Mouse (Mus musculus): ENCODE measurements at regions not wholly inside any gene's neighbourhood (a gene's known extent, or its start where the extent isn't known, plus 50 kb on each side); places are given as distances from the start of the nearest gene placed in this dataset.
"Not testable (repeated sequence)": the region's sequence is repeated elsewhere in the genome, so short reads cannot be mapped to it uniquely, and the experiment has no call there.

DNA sequence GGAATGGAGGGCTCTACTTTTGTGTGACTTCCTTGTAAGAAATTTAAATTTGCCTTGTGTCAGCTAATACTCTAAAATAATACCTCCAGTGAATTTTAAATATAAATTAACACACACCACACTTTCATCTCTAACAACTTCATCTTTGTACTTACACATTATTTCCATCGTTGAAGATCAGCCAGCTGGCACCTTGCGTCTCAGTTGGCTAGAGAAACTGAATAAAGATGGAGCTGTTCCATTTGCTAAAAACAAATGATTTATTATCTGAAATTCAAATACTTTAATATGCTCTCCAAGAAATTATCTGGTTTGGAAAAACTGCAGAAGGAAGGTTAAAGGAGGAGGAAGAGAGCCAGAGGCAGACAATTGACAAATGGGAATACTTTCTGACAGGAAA is 122.0 kb upstream of the Gm11096 start:
- DNase-seq: peak; percentile 4

DNA sequence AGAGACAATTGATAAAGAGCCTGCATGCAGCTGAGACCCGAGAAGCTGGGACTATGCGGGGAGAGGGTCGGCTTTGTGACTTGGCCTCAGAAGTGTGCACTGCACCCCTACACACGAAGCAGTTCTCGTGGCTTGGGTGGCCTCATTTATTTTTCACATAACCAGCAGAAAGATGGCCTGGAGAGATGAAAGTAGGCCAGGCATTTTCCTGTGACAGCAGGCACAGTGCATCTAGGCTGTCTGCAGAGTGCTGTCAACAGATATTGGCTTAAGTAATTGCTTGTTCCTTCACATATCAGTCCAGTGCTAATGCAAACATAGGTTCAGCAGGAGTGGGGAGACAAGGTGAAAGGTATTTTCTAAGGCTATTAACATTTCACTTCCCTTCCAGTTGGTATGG is 124.9 kb upstream of the Gm11096 start:
- peak; percentile 5 for DNase-seq

DNA sequence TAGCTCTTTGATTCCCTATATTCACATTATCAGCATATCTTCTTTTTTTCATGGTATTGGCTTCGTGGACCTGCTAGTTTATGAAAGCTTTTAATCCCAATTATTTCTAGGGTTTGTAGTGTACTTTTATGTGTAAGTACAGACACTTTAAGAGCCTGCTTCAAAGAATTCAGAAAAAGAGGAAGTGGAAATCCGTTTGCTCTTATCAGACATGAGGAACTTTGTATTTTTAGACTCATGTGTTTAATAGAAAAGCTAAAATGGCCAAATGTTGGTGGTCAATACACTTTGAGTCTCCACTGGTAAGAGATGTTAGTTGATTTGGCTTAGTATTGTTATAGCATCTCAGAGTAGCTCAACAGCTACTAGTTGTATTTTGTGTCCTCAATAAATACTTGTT is 135.7 kb upstream of the Gm11096 start:
- DNase-seq: no peak

DNA sequence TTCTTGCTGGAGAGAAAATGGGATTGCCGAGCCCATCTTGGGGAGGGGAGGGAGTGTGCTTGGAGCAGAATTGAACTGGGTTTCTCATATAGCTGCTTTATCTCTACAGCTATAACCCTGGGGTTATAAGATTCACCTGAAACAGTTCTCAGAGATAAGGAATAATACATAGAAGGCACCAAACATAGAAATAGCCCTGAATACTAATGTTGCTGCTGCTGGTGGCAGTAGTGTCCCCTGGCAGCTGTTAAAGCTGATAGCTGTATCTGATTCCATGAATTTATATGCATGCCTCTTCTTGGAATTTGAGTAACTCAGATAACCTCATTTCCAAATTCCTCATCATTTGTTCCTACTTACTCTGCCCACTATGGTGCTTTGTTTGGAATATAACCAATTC is 137.0 kb upstream of the Gm11096 start:
- DNase-seq: no peak

DNA sequence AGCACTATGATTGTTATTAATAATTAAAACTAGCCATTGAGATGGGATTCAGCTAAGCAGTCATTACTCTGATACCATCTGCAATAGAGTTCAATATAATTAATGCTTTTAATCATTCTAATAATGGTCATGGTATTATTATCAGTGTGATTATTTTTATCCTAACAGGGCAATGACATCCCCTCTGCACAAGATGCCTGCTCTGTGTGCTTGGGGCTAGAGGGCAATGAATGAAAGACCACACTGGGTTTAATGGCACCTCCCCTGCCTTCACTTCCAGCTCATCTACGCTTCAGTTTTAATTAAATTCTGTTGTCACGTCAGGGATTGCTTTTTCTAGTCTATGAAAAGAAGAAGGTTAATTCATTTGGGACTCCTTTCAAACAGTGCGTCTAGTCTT is 139.1 kb upstream of the Gm11096 start:
- DNase-seq: no peak

DNA sequence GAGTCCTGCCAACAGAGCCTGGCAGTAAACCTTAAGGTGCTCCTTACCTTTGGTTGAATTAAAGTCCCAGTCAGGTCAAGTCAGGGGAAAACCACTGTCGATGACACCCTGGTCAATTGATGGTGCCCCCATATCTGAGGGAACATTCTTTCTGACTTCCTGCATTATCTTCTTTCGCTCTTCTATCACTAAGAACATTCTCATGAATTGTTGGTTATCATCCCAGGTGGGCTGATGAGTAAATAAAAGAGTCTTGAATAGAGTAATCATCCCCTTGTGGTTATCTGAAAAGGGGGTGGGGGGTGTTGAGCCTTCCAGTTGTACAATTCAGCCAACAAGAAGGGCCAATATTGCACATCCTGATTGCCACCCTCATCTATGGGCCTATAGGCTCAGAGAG is 149.7 kb upstream of the Gm11096 start:
- no peak for DNase-seq

DNA sequence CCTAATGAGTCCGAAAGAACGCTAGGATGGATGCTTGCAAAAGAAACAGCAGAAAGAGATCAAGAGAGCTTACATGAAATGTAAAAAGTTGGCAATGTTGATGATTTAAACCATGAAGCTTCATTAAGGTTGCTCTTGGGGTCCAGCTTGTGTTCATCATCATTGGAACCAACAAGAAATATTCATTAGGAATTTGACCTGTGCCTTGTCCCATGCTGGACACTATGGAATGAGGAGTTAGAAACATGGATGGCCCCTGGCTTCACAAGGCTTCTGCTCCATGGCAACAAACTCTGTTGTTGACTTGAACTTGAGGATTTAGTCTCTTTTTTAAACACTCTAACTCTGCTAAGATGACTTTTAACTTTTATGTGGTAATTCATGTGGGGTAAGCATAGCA is 159.0 kb upstream of the Gm11096 start:
- no peak for DNase-seq

DNA sequence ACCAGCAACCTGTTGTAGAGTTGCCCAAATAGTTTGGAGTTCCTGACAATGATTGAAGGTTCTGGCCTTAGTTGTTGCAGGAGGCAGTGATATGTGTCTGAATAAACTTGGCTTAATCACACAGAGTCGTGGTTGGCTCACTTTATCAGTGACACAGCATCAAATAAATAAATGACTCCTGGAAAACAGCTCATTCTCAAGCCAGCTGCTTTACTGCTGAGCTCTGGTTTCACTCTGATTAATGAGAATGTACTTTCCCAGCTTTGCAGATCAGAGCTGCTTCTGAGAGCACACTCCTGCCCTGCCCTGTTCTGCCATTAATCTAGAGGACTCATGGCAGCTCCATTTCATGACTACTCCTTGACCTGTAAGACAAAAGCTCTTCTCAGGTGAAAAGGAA is 171.3 kb upstream of the Gm11096 start:
- DNase-seq: no peak

DNA sequence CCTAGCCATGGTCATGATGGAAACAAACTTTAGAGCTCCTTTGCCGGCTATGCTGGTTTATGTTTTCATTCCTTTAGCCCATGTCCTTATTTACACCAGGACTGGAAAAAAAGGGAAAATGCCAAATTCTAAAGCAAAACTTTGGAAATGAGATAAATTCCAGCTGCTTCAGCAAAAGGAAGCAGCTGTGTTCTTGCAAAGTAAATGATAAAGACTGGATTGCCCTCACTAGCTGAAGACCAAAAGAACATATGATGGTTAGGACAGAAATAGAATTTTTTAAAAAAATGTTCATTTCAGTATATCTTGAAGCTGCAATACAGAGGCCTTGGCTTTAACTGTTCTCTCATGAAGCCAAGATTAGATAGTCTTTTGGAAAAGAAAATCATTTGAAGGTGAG is 179.6 kb upstream of the Gm11096 start:
- DNase-seq: no peak

DNA sequence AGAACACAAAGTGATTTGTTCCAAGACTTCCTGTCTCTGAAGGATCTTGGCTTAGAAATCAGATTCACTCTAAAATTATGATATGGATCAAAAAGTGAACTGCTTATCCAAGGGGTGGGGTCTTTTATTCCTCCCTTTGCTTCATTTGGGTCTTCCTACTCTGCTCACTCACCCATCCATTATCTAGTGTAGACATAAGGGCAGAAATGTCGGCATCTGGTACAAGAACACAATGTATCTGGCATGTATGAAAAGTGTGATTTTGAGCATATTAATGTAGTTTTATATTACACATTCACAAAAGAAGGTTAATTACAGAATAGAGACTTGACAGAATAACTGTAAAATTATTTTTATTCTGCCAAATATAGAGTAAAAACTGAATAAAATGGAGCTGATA is 181.5 kb upstream of the Gm11096 start:
- DNase-seq: no peak

DNA sequence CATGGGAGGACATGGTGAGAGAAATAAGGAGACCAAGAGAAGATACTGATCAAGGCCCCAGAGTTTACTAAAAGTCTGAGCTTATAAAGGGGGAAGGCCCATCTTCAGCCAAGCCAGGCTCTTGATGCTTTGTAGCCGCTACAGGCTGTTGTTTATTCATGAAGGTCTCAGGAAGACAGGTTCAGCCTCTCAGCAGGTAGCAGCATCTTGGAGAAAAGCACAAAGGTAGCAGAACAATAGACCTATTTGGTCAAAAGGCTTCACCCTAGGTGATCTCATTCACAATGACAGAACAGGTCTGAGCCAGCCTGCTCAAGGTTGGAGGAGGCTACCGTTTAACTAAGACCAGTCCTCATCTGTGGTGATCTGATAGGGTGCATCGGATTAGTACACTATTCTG is 185.5 kb upstream of the Gm11096 start:
- DNase-seq: no peak

DNA sequence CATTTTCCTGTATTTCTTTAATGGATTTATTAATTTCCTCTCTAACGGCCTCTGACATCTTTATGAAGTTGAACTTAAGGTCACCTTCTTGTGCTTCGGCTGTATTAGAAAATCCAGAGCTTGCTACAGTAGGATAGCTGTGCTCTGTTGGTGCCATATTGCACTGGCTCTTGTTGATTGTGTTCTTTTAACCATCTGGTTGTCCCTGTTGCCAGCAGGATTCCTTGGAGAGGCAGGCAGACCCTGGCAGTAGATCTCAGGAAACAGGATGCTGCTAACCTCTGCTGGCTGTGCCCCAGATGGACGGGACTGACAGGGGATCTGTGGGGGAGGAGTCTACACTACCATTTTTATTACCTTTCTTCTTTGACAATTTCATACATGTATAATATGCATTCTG is 185.9 kb upstream of the Thumpd2 start:
- peak; percentile 54 for DNase-seq

DNA sequence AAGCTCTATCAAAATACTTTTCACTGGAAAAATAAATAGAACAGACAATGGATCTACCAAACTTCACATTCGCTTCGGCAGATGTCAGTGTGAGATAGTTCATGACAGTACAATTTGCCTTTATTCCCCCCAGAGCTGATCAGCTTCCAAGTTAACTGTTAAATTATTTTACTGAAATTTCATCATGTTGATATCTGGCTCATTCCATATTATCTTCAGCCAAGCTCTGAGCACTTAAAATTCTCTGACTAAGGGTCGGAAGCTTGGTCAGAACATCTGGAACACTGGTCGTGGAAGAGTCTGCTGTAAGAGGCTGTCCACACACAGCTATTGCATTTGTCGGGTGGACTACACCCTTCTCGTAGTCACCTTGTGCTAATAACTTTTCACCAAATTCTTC is 181.3 kb upstream of the Thumpd2 start:
- no peak for DNase-seq

DNA sequence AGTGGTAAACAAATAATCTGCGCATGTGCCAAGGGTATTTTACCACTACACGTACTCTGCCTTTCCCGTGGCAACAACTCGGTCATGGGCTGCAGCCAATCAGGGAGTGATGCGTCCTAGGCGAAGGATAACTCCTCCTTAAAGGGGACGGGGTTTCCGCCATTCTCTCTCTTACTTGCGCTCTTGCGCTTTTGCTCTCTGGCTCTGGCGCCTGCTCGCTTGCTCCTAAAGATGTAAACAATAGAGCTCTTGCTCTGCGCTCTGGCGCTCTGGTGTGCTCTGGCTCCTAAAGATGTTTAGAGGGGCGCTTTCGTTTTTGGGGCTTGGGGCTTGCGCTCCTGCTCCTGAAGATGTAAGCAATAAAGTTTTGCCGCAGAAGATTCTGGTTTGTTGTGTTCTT is 166.9 kb upstream of the Thumpd2 start:
- DNase-seq: not testable (repeated sequence)

DNA sequence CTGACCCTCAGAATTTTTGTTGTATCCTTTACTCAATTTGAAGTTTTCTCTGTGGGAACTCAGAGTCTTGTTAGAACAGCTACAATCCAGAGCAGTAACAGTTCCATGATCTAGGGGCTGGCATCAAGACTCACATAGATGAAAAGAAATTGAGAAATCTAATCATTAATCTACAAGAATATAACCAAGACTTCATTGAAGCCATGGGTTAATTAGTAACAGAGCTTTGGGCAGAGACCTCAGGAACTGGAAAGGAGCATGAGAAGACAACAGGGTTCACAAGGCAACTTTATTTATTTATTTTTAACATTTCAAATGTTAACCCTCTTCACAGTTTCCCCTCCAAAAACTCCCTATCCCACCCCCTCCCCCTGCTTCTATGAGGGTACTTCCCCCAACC is 160.4 kb upstream of the Thumpd2 start:
- DNase-seq: no peak

DNA sequence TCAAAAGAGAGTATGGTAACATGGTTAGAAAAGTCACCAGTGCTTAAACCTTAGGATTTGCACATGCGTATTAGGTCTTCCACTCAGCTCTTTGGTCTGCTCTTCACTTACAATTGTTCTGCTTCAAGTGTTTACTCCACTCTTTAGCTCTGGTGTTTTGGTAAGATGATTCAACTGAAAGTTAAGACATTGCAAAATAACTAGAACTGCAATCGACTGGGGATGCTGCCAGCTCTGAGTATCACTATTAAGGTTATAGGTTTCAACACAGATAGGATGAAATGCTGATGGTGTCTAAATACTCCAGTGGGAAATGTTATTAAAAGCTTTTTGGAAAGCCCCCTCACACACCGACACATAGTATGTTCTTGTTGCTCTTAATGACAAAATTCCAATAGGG is 156.6 kb upstream of the Thumpd2 start:
- no peak for DNase-seq

DNA sequence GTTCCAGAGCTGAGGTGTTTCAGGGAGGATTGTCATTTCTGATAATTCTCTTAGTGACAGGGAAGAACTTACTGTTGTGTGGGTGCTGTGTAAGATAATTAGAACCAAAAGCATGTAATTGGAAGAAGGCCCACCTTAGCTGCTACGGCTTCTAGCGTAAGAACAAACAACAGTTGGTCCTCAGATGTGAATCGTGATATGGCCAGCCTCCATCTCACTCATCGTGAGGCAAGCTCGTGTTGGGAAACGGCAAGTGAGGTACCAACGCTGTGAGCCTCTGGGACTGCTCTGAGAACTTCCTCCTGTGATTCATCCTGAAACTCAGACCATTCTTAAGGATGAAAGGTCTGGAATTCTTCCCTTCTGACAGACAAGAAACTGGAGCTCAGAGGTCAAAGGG is 150.0 kb upstream of the Thumpd2 start:
- DNase-seq: no peak

DNA sequence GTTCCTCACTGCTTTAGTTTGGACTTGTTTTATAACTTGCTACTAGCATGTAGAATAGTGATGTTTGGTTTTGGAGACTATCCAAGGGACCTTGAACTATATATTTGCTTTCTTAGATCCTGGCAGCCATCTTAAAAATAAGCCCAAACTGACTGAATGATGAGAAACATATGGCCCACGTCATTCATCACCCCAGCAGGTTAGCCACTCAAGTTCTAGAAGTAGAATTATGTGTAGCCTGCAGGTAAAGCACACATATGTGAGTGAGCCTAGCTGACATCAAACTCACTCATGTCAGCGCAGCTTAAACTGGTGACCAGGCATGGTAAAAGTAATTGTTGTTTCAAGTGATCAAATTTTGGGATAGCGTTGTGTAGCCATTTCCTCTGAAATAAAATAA is 147.2 kb upstream of the Thumpd2 start:
- no peak for DNase-seq

DNA sequence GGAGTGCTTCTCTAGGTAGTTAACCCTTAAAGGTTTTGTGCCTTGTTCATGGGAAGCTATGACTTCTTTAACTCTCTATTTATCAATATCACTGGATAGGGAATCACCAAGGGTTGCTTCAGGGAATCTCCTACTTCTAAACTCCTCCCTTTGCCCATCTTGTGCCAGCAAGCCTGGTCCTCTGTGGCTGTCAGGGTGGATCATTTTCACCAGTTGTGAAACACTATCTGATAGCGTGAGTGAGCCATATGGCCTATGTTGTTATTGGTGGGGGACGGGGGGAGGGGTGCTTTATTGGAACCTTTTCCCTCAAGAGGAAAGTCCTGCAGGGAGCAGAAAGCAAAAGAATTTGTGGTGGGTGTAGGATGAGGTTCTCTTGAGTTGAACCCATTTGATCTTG is 145.5 kb upstream of the Thumpd2 start:
- DNase-seq: no peak

DNA sequence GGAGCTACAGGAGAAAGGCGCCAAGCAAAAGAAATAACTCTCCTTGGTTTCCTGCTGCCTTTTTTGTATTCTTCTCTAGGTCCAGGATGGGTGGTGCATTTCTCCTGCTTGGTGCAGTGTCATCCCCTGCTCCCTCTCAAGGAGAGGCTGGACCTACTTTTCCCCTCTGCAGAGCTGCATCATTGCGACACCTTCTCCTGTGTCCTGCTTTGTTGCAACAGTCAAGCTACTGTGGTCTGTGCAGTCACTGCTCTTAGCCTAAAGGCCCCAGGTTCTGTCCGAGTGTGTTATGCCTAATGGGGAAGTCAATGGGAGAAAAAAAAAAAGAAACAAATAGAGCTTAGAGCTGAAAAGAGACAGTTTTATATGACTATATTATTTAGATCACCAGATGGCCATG is 144.4 kb upstream of the Thumpd2 start:
- no peak for DNase-seq

DNA sequence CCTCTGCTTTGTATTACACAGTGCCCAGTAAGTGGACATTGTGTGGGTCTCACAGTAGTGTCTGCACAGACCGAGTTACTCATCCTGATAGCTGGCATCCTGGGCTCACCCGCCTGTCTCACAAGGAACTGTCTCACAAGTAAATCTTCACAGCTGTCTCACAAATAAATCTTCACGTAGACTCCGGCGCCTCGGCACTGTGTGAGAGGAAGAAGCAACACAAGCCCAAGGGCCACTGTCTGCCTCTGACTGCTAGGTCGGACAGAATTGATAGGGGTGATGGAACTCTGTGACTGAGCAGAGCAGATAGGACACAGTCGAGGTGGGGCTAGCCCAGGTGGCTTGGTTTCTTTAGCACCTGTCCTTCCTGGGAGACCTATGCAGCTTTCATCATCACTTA is 136.2 kb upstream of the Thumpd2 start:
- no peak for DNase-seq

DNA sequence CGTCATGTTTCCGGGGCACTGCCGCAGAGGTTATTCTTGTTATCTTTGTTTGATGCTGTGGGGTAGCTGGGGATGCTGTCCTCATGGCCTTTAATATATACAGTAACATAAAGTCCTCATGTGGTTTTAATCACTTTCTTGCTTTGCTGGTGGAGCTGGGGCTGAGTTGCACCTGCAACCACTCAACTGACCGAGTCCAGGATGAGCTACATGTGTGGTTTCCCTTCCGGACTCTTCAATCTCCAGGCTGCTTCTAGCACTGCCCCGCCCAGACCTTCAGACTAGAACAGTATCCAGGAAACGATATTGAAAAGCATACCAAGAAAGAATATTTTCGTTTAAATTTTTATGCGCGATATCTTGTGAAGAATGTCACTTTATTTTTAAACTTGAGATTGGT is 129.1 kb upstream of the Thumpd2 start:
- no peak for DNase-seq

DNA sequence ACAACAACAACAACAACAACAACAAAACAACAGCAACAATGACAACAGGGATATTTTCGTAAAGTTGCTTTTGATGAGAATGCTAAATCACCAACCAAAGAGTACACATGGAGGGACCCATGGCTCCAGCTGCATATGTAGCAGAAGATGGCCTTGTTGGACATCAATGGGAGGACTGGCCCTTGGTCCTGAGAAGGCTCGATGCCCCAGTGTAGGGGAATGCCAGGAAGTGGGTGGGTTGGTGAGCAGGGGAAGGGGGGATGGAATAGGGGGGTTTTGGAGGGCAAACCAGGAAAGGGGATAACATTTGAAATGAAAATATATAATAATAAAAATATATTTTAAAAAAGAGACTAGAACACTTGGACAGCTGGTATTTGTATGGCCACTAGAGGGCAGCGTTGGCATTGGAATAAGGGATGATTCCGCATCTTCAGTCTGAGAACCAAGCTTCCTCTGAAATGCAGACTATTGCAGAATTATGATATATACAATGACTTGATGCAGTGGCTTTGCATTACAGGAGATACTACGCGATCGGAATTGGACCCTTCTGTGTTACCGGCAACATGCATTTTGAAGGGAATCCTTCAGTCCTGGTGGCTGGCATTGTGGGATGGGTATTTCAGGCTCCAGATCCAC is 128.5 kb upstream of the Thumpd2 start:
- peak; percentile 64 for DNase-seq

DNA sequence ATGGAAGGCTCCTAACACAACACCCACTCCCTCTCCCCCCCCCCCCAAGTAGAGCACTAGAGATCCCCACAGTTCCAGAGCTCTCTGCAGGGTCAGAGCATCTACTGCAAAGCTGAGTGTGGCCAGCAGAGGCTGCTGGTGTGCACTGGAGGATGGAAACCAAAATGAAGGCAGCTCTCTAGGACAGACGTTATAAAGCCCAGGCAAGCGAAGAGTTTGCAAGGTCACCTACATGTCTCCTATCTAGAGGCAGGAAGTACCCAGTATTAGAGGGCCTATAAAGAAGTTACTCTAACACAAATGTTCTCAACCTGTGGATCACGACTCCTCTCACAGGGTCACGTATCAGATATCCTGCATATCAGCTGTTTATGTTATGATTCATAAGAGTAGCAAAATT is 125.1 kb upstream of the Thumpd2 start:
- peak; percentile 13 for DNase-seq

DNA sequence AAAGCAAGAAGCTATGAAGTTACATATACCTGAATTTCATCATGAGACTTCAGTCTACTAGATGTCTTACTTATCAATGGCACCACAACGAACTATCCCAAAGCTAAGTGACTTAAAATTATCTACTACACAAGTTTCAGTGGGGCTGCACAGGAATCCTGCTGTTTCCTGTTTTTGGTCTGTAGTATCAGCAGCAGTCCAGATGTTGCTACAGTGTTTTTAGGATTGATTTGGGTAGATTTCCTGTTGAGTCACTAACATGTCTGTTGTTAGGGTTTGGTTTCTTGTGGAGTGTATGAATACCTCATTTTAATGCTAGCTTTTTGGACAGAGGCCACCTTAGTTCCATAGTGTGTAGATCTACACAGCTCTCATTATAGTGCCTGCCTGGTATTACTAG is 120.8 kb upstream of the Thumpd2 start:
- DNase-seq: no peak

Data from cerebellum, adult 8-10 months (tissue).